Mouse (Mus musculus): ENCODE data around the gene Pard3. TPM values are rescaled to one million over a fixed set of nuclear protein-coding genes. Genes with fewer than 3 reads are reported as not detected.

The Pard3 gene
- total RNA-seq, 2 experiments from 2014 or later = 17.8 to 19.3 TPM

DNA sequence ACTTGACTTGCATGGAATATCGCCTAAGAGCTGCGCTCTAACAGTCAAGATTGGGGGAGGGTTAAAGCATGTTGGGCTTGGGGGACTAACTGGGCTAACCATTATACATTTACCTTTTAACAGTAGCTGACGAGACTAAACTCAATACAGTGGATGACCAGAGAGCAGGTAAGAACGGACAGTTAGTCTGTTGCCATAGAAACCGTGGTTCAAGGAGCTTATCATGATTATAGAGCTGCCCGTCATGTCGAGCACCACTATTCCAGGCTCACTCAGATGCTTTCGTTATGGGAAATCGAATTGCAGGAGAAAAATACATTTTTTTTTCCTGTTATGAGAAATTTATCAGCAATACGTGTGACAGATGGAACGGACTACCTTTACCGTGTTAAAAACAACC, 346.9 kb downstream of the Pard3 start:
- Histone ChIP-seq H3K4me3 (no peak overlapping the region), H3K27ac (no peak overlapping the region)
- TF ChIP-seq CTCF (IDR thresholded peaks at IDR 0.05) = no peak
- intact Hi-C loops (cut with DNase I) = no loop called here
- no peak for DNase-seq (ENCODE audit: extremely low spot score in 1 of 2, low spot score in 2 of 2)

DNA sequence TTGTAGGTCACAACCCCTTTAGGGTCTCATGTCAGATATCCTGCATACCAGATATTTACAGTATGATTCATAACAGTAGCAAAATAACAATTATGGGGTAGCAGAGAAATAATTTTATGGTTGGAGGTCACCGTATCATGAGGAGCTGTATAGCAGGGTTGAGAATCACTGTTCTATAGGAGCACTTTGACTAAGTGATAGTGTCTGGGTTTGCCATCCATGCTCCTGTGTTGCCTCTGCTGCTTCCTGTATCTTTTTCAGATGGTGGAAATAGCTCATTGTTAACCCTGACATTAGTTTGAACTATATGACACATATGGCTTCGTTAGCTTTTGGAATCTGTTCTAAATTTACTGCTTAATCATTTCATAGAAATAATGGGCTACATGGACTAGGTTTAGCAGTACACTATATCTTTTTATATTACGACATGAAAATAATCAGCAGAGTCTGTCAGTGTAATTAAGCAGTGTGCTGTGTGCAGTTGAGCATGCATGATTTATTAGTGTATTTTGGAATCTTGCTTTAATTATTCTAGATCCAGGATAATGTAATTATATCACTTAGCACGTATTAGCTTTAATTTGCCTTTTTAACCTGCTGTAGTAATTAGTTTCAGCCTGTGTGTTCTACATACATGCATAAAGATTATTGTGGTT, 347.6 kb downstream of the Pard3 start:
- DNase-seq (ENCODE audit: extremely low spot score in 1 of 2, low spot score in 2 of 2) = no peak
- H3K4me3 ChIP-seq = no peak overlapping the region
- intact Hi-C loops (cut with DNase I) = no loop called here
- no peak overlapping the region for H3K27ac ChIP-seq
- no peak for TF ChIP-seq CTCF (IDR thresholded peaks at IDR 0.05)

- H3K4me3 ChIP-seq = no peak overlapping the region
- intact Hi-C loops (cut with DNase I) = no loop called here
- TF ChIP-seq CTCF (IDR thresholded peaks at IDR 0.05) = no peak
- H3K27ac ChIP-seq = no peak overlapping the region
- DNase-seq (ENCODE audit: extremely low spot score in 1 of 2, low spot score in 2 of 2) = no peak
These were observed 359.3 kb downstream of the Pard3 start for GRCm38 (mm10) chr8:127423021-127423420.

GRCm38 (mm10) chr8:127424211-127424916, 360.7 kb downstream of the Pard3 start:
- Histone ChIP-seq H3K4me3 (no peak overlapping the region), H3K27ac (no peak overlapping the region)
- intact Hi-C loops (cut with DNase I) = no loop called here
- no peak for TF ChIP-seq CTCF (IDR thresholded peaks at IDR 0.05)
- no peak for DNase-seq (ENCODE audit: extremely low spot score in 1 of 2, low spot score in 2 of 2)

- TF ChIP-seq CTCF (IDR thresholded peaks at IDR 0.05) = no peak
- H3K4me3 ChIP-seq = no peak overlapping the region
- DNase-seq (ENCODE audit: extremely low spot score in 1 of 2, low spot score in 2 of 2) = no peak
- H3K27ac ChIP-seq = peak overlapping the region; percentile 36; the same call in 1 of the 2 replicates
- intact Hi-C loops (cut with DNase I) = no loop called here
These were observed 363.2 kb downstream of the Pard3 start for GRCm38 (mm10) chr8:127426857-127427256.

- Histone ChIP-seq H3K4me3 (no peak overlapping the region), H3K27ac (no peak overlapping the region)
- DNase-seq (ENCODE audit: extremely low spot score in 1 of 2, low spot score in 2 of 2) = no peak
- intact Hi-C loops (cut with DNase I) = no loop called here
- TF ChIP-seq CTCF (IDR thresholded peaks at IDR 0.05) = no peak
These were observed 364.3 kb downstream of the Pard3 start for GRCm38 (mm10) chr8:127428004-127428403.

DNA sequence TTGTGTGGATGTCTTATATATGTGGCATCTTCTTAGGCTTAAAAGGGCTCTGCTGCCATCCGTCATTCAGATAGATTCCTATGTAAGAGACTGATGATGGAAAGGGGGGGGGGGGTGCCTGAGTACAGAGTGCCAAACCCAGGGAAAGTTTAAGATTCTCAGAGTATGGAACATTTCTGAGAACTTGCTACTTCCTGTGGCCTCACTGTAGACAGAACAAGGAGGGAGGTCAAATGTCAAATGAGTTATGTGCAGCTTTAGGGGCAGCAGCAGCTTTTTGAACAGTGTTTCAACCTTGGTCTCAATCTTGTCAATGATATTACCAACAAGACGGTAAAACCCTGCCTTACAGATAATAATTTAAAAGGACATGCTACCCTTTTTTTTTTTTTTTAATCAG, 367.5 kb downstream of the Pard3 start:
- no peak overlapping the region for H3K27ac ChIP-seq
- H3K4me3 ChIP-seq = no peak overlapping the region
- TF ChIP-seq CTCF (IDR thresholded peaks at IDR 0.05) = no peak
- intact Hi-C loops (cut with DNase I) = no loop called here
- no peak for DNase-seq (ENCODE audit: extremely low spot score in 1 of 2, low spot score in 2 of 2)

- intact Hi-C loops (cut with DNase I) = no loop called here
- H3K27ac ChIP-seq = no peak overlapping the region
- no peak for TF ChIP-seq CTCF (IDR thresholded peaks at IDR 0.05)
- DNase-seq (ENCODE audit: extremely low spot score in 1 of 2, low spot score in 2 of 2) = no peak
- H3K4me3 ChIP-seq = no peak overlapping the region
These were observed 372.3 kb downstream of the Pard3 start for GRCm38 (mm10) chr8:127435975-127436374.

DNA sequence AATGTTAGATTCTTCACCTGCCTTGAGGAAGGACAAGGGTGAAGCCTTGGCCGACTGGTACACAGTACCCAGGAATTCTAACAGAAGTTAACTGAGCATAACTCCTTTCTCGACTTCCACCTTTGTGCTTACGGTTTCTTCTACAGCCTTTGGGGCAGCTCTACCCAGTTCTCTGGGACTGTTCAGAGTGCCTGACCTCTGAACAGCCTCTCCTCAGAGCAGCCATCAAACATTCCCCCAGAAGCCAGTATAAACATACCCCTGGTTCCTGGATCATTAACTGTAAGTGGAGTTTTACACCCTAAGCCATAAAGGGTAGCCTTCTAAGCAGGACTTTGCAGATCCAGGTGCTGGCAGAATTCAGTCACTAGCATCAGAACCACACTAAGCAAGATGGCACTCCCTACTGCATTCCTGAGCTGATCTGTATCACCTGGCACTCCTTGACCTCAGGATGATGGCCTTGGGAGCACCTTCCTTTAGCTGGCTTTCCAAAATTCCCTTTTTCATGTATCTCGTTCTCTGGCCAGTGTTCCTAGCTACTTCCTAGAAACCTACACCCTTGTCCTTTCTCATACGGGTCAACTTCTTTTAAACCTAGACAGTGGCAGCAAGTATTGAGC, 374.0 kb downstream of the Pard3 start:
- H3K4me3 ChIP-seq = no peak overlapping the region
- DNase-seq (ENCODE audit: extremely low spot score in 1 of 2, low spot score in 2 of 2) = no peak
- H3K27ac ChIP-seq = no peak overlapping the region
- intact Hi-C loops (cut with DNase I) = loop anchor here (1.0 kb wide), 1 partner anchor 151 kb away; no protein-coding TSS in a partner anchor
- no peak for TF ChIP-seq CTCF (IDR thresholded peaks at IDR 0.05)

DNA sequence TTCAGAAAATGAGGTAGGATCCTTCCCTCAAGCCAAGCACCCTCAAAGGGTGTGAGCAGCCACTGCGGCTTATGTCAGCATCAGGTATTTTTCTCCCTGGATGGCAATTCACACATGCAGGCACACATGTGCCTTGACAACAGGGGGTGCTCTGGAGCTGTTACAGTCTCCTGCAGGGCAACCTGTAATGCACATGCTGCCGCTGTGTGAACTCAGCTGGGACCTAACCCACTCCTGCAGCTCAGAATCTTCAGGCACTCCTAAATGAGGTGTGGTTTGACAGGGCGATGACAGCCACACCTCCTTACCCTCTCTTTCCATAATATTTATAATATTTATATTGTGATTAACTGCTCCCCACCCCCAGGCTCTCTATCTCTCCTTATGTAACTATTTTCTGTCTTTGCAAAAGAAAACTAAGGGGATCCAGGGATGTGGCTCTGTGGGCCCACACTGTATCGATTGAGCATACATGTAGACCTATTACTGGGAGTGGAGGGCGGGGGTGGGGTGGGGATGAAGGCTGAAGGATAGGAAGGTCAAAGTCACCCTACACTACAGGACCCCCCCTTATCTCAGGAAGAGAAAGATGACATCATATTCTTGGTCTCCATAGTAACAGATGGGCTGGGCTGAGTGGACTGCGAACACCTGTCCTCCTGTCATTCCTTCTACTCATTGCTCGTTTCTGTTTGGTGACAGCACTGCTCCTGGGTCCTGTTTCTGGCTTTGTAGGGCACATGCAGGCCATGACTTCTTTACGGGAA, 375.1 kb downstream of the Pard3 start:
- TF ChIP-seq CTCF (IDR thresholded peaks at IDR 0.05) = peak; percentile 61
- DNase-seq (ENCODE audit: extremely low spot score in 1 of 2, low spot score in 2 of 2) = peak; percentile 50 to 61
- Histone ChIP-seq H3K4me3 (peak overlapping the region; percentile 18; the same call in 1 of the 2 replicates), H3K27ac (peak overlapping the region; percentile 64)
- intact Hi-C loops (cut with DNase I) = loop anchor here (1.0 kb wide), 1 partner anchor 149 kb away; no protein-coding TSS in a partner anchor

GRCm38 (mm10) chr8:127439392-127440160, 375.9 kb downstream of the Pard3 start:
- peak; percentile 17 to 31 for DNase-seq (ENCODE audit: extremely low spot score in 1 of 2, low spot score in 2 of 2)
- Histone ChIP-seq H3K4me3 (peak overlapping the region; percentile 18; the same call in 1 of the 2 replicates), H3K27ac (peak overlapping the region; percentile 64)
- intact Hi-C loops (cut with DNase I) = loop anchor here (5.0 kb wide), 1 partner anchor 918 kb away; the partner anchor contains the start of gene Nrp1
- no peak for TF ChIP-seq CTCF (IDR thresholded peaks at IDR 0.05)
